Mouse (Mus musculus) neural tube, embryonic 11.5 days (tissue): ENCODE measurements at regions not wholly inside any gene's neighbourhood (a gene's known extent, or its start where the extent isn't known, plus 50 kb on each side); places are given as distances from the start of the nearest gene placed in this dataset.

Source experiments
- ATAC-seq: fragments of 200-750 bp; cut with Nextera tagmentation; 2 replicates; pipeline ENCODE4 v1.8.0; 2017; ENCODE audit warnings: moderate number of reproducible peaks, mild to moderate bottlenecking, moderate TSS enrichment, moderate library complexity; ENCODE audit not compliant: insufficient read depth, low FRiP score, low TSS enrichment
- DNase-seq: peaks from one replicate; pipeline ENCODE4 v3.0.0-alpha.2; 2015; ENCODE audit warnings: low spot score
- H3K27ac ChIP-seq: fragments of 300-500 bp; sonication (generic); 2 replicates; pipeline ENCODE4 v1.5.1; 2014; ENCODE audit warnings: low read depth, mild to moderate bottlenecking, low read length
- H3K27me3 ChIP-seq: fragments of 300-500 bp; sonication (generic); 2 replicates; pipeline ENCODE4 v1.6.1; 2014; ENCODE audit warnings: mild to moderate bottlenecking, low read length, mixed read lengths; ENCODE audit not compliant: control insufficient read depth, insufficient read depth
- H3K36me3 ChIP-seq: fragments of 300-500 bp; sonication (generic); 2 replicates; pipeline ENCODE4 v1.6.1; 2014; ENCODE audit warnings: mild to moderate bottlenecking, low read length, moderate library complexity, mixed read lengths; ENCODE audit not compliant: control insufficient read depth, insufficient read depth
- H3K4me1 ChIP-seq: fragments of 300-500 bp; sonication (generic); 2 replicates; pipeline ENCODE4 v1.6.1; 2014; ENCODE audit warnings: low read length, mixed read lengths; ENCODE audit not compliant: control insufficient read depth, insufficient read depth
- H3K4me2 ChIP-seq: fragments of 300-500 bp; sonication (generic); 2 replicates; pipeline ENCODE4 v1.6.1; 2014; ENCODE audit warnings: low read depth, mild to moderate bottlenecking, moderate library complexity
- H3K4me3 ChIP-seq: fragments of 300-500 bp; sonication (generic); 2 replicates; pipeline ENCODE4 v1.5.1; 2014; ENCODE audit warnings: low read depth, low read length
- H3K9ac ChIP-seq: fragments of 300-500 bp; sonication (generic); 2 replicates; pipeline ENCODE4 v1.6.1; 2014; ENCODE audit warnings: mild to moderate bottlenecking, low read length
- H3K9me3 ChIP-seq: fragments of 300-500 bp; sonication (generic); 2 replicates; pipeline ENCODE4 v1.6.1; 2016; ENCODE audit warnings: low read length; ENCODE audit not compliant: control insufficient read depth
- WGBS: fragments of 180-500 bp; shearing (Covaris S2); extraction: QIAGEN DNeasy Blood & Tissue Kit; methylation state at CpG from one replicate; pipeline ENCODE4 v1.1.7; 2014; 5-methylcytosine and 5-hydroxymethylcytosine counted together

DNA sequence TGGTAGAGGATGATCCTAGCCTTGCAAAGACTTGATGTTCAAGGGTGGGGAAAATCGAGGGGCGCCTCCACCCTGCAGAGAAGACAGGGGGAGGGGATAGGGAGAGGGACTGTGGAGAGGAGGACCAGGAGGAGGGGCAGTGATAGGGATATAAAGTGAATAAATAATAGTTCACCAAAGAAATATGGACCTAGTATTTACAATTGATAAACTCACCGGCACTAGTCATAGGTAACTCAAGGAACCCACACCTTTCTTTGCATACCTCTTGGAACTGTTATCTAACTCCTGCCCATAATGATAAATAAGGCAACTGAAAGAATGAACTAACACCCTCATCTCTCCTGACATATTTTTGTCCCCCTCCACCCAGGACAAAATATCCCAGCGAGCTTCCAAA lies 199.7 kb upstream of the Fam49a start:
- WGBS = 92% methylated on average over 4 of the region's 4 CpGs
- Histone ChIP-seq H3K4me1 (no peaks in the 10 kb centered on the region), H3K27me3 (no peaks in the 10 kb centered on the region), H3K9me3 (no peaks in the 10 kb centered on the region), H3K27ac (no peak overlapping the region), H3K4me2 (no peak overlapping the region), H3K36me3 (no peaks in the 10 kb centered on the region), H3K9ac (no peak overlapping the region), H3K4me3 (no peak overlapping the region)
- no peak for DNase-seq
- ATAC-seq = no peak

- H3K4me1 ChIP-seq = no peaks in the 10 kb centered on the region
- no peak overlapping the region for H3K4me3 ChIP-seq
- no peaks in the 10 kb centered on the region for H3K36me3 ChIP-seq
- DNase-seq (peak; percentile 11), ATAC-seq (no peak)
- no peak overlapping the region for H3K9ac ChIP-seq
- no peaks in the 10 kb centered on the region for H3K27me3 ChIP-seq
- 46% methylated on average over 1 of the region's 1 CpGs for WGBS
- no peak overlapping the region for H3K4me2 ChIP-seq
- H3K9me3 ChIP-seq = no peaks in the 10 kb centered on the region
- no peak overlapping the region for H3K27ac ChIP-seq
Measured at GRCm38 (mm10) chr12:12063910-12064309, 198.0 kb upstream of the Fam49a start.

GRCm38 (mm10) chr12:12064395-12064794 lies 197.5 kb upstream of the Fam49a start:
- H3K9ac ChIP-seq = no peak overlapping the region
- H3K36me3 ChIP-seq = no peaks in the 10 kb centered on the region
- H3K4me1 ChIP-seq = no peaks in the 10 kb centered on the region
- WGBS = 83% methylated on average over 4 of the region's 4 CpGs
- H3K27me3 ChIP-seq = no peaks in the 10 kb centered on the region
- ATAC-seq = no peak
- H3K4me3 ChIP-seq = no peak overlapping the region
- no peak for DNase-seq
- H3K4me2 ChIP-seq = no peak overlapping the region
- no peak overlapping the region for H3K27ac ChIP-seq
- H3K9me3 ChIP-seq = no peaks in the 10 kb centered on the region

- Histone ChIP-seq H3K4me3 (no peak overlapping the region), H3K27ac (no peak overlapping the region), H3K36me3 (no peaks in the 10 kb centered on the region), H3K9ac (no peak overlapping the region), H3K9me3 (no peaks in the 10 kb centered on the region), H3K27me3 (no peaks in the 10 kb centered on the region), H3K4me1 (no peaks in the 10 kb centered on the region), H3K4me2 (no peak overlapping the region)
- no peak for DNase-seq
- WGBS = 75% methylated on average over 2 of the region's 2 CpGs
- ATAC-seq = no peak
Measured at GRCm38 (mm10) chr12:12088338-12088737, 173.6 kb upstream of the Fam49a start.
